Mouse (Mus musculus) heart, postnatal 0 days (tissue): Measurements from ENCODE around the gene Ufsp1. TPM values are rescaled to one million over a fixed set of nuclear protein-coding genes. Genes with fewer than 3 reads are reported as not detected.

Experiments
- ATAC-seq: fragments of 200-750 bp; cut with Nextera tagmentation; 2 replicates; pipeline ENCODE4 v1.8.0; 2017; ENCODE audit warnings: low read depth, moderate number of reproducible peaks, moderate library complexity; ENCODE audit not compliant: insufficient read depth
- DNase-seq: peaks from one replicate; pipeline ENCODE4 v3.0.0-alpha.2; 2016; ENCODE audit warnings: low spot score
- H3K27ac ChIP-seq: fragments of 300-500 bp; sonication (generic); 2 replicates; pipeline ENCODE4 v1.5.1; 2014; ENCODE audit warnings: low read depth, mild to moderate bottlenecking
- H3K27me3 ChIP-seq: fragments of 300-500 bp; sonication (generic); 2 replicates; pipeline ENCODE4 v1.6.1; 2014; ENCODE audit warnings: low read length, mixed read lengths; ENCODE audit not compliant: control insufficient read depth, insufficient read depth
- H3K36me3 ChIP-seq: fragments of 300-500 bp; sonication (generic); replicated peaks from 2 replicates; pipeline ENCODE4 v1.6.1; 2014; ENCODE audit warnings: low read length, mixed read lengths; ENCODE audit not compliant: control insufficient read depth, insufficient read depth
- H3K4me1 ChIP-seq: fragments of 300-500 bp; sonication (generic); 2 replicates; pipeline ENCODE4 v1.6.1; 2014; ENCODE audit warnings: antibody characterized with exemption; ENCODE audit not compliant: control insufficient read depth, insufficient read depth
- H3K4me2 ChIP-seq: fragments of 300-500 bp; sonication (generic); 2 replicates; pipeline ENCODE4 v1.6.1; 2014; ENCODE audit warnings: low read depth, mild to moderate bottlenecking, low read length, moderate library complexity
- H3K4me3 ChIP-seq: fragments of 300-500 bp; sonication (generic); 2 replicates; pipeline ENCODE4 v1.5.1; 2014; ENCODE audit warnings: low read depth, low read length
- H3K9ac ChIP-seq: fragments of 300-500 bp; sonication (generic); replicated peaks from 2 replicates; pipeline ENCODE4 v1.6.1; 2014; ENCODE audit warnings: low read depth, low read length, mixed read lengths
- H3K9me3 ChIP-seq: fragments of 300-500 bp; sonication (generic); replicated peaks from 2 replicates; pipeline ENCODE4 v1.6.1; 2016; ENCODE audit warnings: low read length; ENCODE audit not compliant: control insufficient read depth
- CTCF ChIP-seq: IDR thresholded peaks from 2 replicates; pipeline ENCODE4 v1.5.1; 2016; ENCODE audit warnings: antibody characterized with exemption, control low read depth, low read depth
- EP300 ChIP-seq: IDR thresholded peaks from 2 replicates; pipeline ENCODE4 v1.6.1; 2016; ENCODE audit warnings: antibody characterized with exemption, low read depth
- WGBS: fragments of 180-500 bp; shearing (Covaris S2); extraction: QIAGEN DNeasy Blood & Tissue Kit; methylation state at CpG from one replicate; pipeline ENCODE4 v1.1.7; 2014; 5-methylcytosine and 5-hydroxymethylcytosine counted together
- polyA plus RNA-seq: library from polyadenylated mRNA; unstranded; fragments of >200 nt; fragmentation: Nextera tagmentation; extraction: Ambion mirVana; gene quantifications from 2 replicates; pipeline ENCODE4 v1.2.1, GENCODE M21; 2015
- total RNA-seq: library from RNA; depleted of rRNA; stranded (reverse); fragments of >200 nt; gene quantifications from 2 replicates; pipeline ENCODE4 v1.2.3, GENCODE M21; 2014; ENCODE audit warnings: low replicate concordance

Ufsp1 gene
- total and polyA plus RNA-seq, 2 experiments from 2014 or later: 5.6 to 11.9 TPM

DNA sequence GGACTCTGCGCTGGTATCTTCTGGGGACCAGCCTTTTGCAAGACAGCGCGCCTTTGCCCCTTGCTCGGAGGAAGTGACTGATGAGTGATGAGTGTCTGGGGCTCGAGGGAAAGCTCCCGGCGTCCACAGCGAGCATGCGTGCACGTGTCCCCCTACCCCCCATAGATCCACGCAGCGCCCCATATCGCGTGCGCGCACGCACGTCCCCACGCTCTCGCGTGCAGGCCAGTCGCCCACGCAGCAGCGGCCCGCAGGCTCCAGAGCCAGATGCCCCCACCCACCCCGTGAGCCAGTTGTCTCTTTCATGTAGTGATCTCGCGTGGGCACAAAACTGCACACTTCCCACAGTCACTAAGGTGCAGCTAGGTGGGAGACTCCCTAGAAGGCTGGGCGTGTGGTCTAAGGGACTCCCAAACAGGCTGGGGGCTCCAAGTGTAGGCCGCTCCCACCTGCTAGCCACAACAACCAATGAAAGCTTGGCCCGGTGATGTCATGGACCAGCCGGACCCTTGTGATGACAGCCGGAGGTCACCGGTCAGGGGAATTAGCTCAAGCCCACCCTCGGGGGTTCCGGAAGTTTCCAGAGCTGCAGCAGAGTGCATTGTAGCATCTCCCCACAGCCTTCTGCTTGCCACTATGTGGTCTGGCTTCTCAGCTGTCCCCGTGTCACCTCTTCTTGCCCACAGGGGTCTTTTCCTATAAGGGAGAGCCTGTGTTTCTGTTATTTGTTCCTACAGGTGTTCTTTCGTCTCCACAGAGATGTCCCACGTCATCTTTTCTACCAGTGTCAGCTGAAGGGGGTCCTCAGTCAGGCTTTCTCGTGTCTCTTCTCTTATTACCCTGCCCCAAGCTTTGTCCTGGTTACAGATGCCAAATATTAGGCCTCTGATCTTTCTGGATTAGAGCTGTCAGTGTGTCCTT, 7.1 kb upstream of the Ufsp1 start, which contains the start of gene Ache:
Gene Ache, plus strand, starts transcription at position 488 of the 921 bp plus-strand sequence.
- H3K4me1 ChIP-seq: peaks cover 16% of the 10 kb centered on the region
- TF ChIP-seq CTCF (no peak), EP300 (no peak)
- DNase-seq: no peak
- H3K27ac ChIP-seq: no peak within 1 kb of the TSS
- peak within 1 kb of the TSS; percentile 77 for H3K4me2 ChIP-seq
- no peaks in the 10 kb centered on the region for H3K36me3 ChIP-seq
- H3K9ac ChIP-seq: peak within 1 kb of the TSS; percentile 32
- H3K9me3 ChIP-seq: no peaks in the 10 kb centered on the region; the same call in 1 of the 2 replicates
- H3K4me3 ChIP-seq: peak within 1 kb of the TSS; percentile 46
- WGBS: 3% methylated on average over 40 of the region's 40 CpGs
- ATAC-seq: peak; percentile 17
- peaks cover 41% of the 10 kb centered on the region for H3K27me3 ChIP-seq

GRCm38 (mm10) chr5:137287953-137288743, 6.3 kb upstream of the Ufsp1 start:
- ATAC-seq: no peak
- TF ChIP-seq CTCF (no peak), EP300 (no peak)
- WGBS: under 1% methylated on average over 54 of the region's 65 CpGs

GRCm38 (mm10) chr5:137288999-137289470, 5.4 kb upstream of the Ufsp1 start:
- Histone ChIP-seq H3K27me3 (peaks cover 41% of the 10 kb centered on the region), H3K4me3 (peak overlapping the region; percentile 46), H3K9me3 (no peaks in the 10 kb centered on the region), H3K27ac (no peak overlapping the region), H3K4me2 (peak overlapping the region; percentile 77), H3K36me3 (no peaks in the 10 kb centered on the region), H3K4me1 (peaks cover 28% of the 10 kb centered on the region), H3K9ac (0 out of 2 replicates have a peak overlapping the region, but pooled peaks have one; percentile 1)
- DNase-seq: no peak
- TF ChIP-seq CTCF (peak; percentile 44; the same call in 1 of the 2 replicates), EP300 (no peak)
- WGBS: 4% methylated on average over 25 of the region's 25 CpGs
- no peak for ATAC-seq

More at GRCm38 (mm10) chr5:137287953-137288743, 6.3 kb upstream of the Ufsp1 start:
- no peak for DNase-seq
- Histone ChIP-seq H3K9ac (peak overlapping the region; percentile 32), H3K27me3 (peaks cover 41% of the 10 kb centered on the region), H3K36me3 (no peaks in the 10 kb centered on the region), H3K4me2 (peak overlapping the region; percentile 77), H3K9me3 (no peaks in the 10 kb centered on the region), H3K4me3 (peak overlapping the region; percentile 46), H3K4me1 (peaks cover 20% of the 10 kb centered on the region), H3K27ac (no peak overlapping the region)

GRCm38 (mm10) chr5:137289591-137290365, 4.7 kb upstream of the Ufsp1 start:
- no peak overlapping the region for H3K4me3 ChIP-seq

GRCm38 (mm10) chr5:137290677-137291076, 3.8 kb upstream of the Ufsp1 start:
- H3K9ac ChIP-seq: no peak overlapping the region
- ATAC-seq (no peak), DNase-seq (no peak)
- no peaks in the 10 kb centered on the region for H3K9me3 ChIP-seq
- no peak overlapping the region for H3K4me3 ChIP-seq
- H3K27me3 ChIP-seq: peaks cover 41% of the 10 kb centered on the region
- H3K36me3 ChIP-seq: peaks cover 7% of the 10 kb centered on the region
- H3K4me2 ChIP-seq: no peak overlapping the region
- H3K27ac ChIP-seq: no peak overlapping the region
- H3K4me1 ChIP-seq: peaks cover 34% of the 10 kb centered on the region
- WGBS: 19% methylated on average over 15 of the region's 15 CpGs
- TF ChIP-seq CTCF (peak; percentile 59), EP300 (no peak)

More at GRCm38 (mm10) chr5:137289591-137290365, 4.7 kb upstream of the Ufsp1 start:
- Histone ChIP-seq H3K9ac (no peak overlapping the region), H3K4me1 (peaks cover 32% of the 10 kb centered on the region), H3K4me2 (peak overlapping the region; percentile 77; the same call in 1 of the 2 replicates), H3K27me3 (peaks cover 41% of the 10 kb centered on the region), H3K27ac (no peak overlapping the region), H3K36me3 (no peaks in the 10 kb centered on the region), H3K9me3 (no peaks in the 10 kb centered on the region)
- TF ChIP-seq EP300 (no peak), CTCF (no peak)
- DNase-seq (no peak), ATAC-seq (no peak)
- WGBS: 53% methylated on average over 13 of the region's 13 CpGs
